Mouse (Mus musculus) testis, adult 2 months (tissue): ENCODE results near the gene Sirt5.

Experiments
- CTCF ChIP-seq: fragments of 200-500 bp; IDR thresholded peaks from 2 replicates; pipeline ENCODE4 v1.5.1; 2012; ENCODE audit warnings: low read depth, mild to moderate bottlenecking, inconsistent platforms, low read length, moderate library complexity; ENCODE audit not compliant: control insufficient read depth, insufficient read depth, insufficient replicate concordance
- POLR2A ChIP-seq: fragments of 200-500 bp; IDR thresholded peaks from 2 replicates; pipeline ENCODE4 v1.6.1; 2012; ENCODE audit warnings: low read depth, mild to moderate bottlenecking, inconsistent platforms, low read length, moderate library complexity; ENCODE audit not compliant: control insufficient read depth

GRCm38 (mm10) chr13:43362353-43362752 lies 2.9 kb upstream of the Sirt5 start:
- TF ChIP-seq CTCF (no peak), POLR2A (no peak)
